Mouse (Mus musculus): ENCODE results near the gene Tbc1d22a. TPM values are rescaled to one million over a fixed set of nuclear protein-coding genes. Genes with fewer than 3 reads are reported as not detected.

Tbc1d22a gene
- polyA plus RNA-seq, 1 experiment from 2014 or later: 8.1 TPM

GRCm38 (mm10) chr15:86375262-86375661 is 161.0 kb downstream of the Tbc1d22a start:
- Histone ChIP-seq H3K9me3 (ENCODE audit: control insufficient read depth, low read length) (no peaks in the 10 kb centered on the region), H3K9ac (ENCODE audit: low read length) (no peak overlapping the region), H3K4me3 (ENCODE audit: low read depth, low read length) (no peak overlapping the region), H3K27me3 (ENCODE audit: control insufficient read depth, insufficient read depth, low read length) (no peaks in the 10 kb centered on the region), H3K4me2 (no peak overlapping the region), H3K36me3 (ENCODE audit: control insufficient read depth, insufficient read depth, low read length) (no peaks in the 10 kb centered on the region), H3K27ac (ENCODE audit: low read depth, low read length) (no peak overlapping the region), H3K4me1 (ENCODE audit: control insufficient read depth, insufficient read depth, low read length) (no peaks in the 10 kb centered on the region)
- 86% methylated on average over 3 of the region's 3 CpGs for WGBS
- ATAC-seq (ENCODE audit: low FRiP score) (no peak), DNase-seq (ENCODE audit: low spot score, missing footprints) (no peak)

- H3K9me3 ChIP-seq (ENCODE audit: control insufficient read depth, low read length): no peaks in the 10 kb centered on the region
- H3K4me2 ChIP-seq: no peak overlapping the region
- no peaks in the 10 kb centered on the region for H3K4me1 ChIP-seq (ENCODE audit: control insufficient read depth, insufficient read depth, low read length)
- ATAC-seq (ENCODE audit: low FRiP score): no peak
- no peak overlapping the region for H3K4me3 ChIP-seq (ENCODE audit: low read depth, low read length)
- no peak overlapping the region for H3K27ac ChIP-seq (ENCODE audit: low read depth, low read length)
- no peaks in the 10 kb centered on the region for H3K36me3 ChIP-seq (ENCODE audit: control insufficient read depth, insufficient read depth, low read length)
- H3K9ac ChIP-seq (ENCODE audit: low read length): no peak overlapping the region
- H3K27me3 ChIP-seq (ENCODE audit: control insufficient read depth, insufficient read depth, low read length): no peaks in the 10 kb centered on the region
- 94% methylated on average over 6 of the region's 6 CpGs for WGBS
- DNase-seq (ENCODE audit: low spot score, missing footprints): no peak
Observed at GRCm38 (mm10) chr15:86375860-86376394, 161.7 kb downstream of the Tbc1d22a start.

DNA sequence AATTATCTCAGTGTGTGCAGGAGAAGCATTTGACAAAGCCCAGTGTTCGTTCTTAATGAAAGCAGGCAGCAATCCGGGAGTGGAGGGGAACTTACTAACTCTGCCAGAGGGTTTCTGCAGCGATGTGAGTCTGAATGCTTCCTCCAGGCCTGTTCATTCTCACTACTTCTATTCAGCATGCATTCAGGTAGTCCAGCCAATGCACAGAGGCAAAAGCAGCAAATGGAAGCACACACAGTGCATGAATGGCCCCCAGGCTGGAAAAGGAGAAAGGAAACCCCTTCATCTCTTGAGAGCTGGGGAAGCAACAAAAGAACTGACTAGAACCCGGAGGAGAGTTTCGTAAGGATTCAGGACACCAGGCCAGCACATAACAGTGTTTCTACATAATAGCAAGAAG is 169.0 kb downstream of the Tbc1d22a start:
- ATAC-seq (ENCODE audit: low FRiP score): no peak
- no peaks in the 10 kb centered on the region for H3K36me3 ChIP-seq (ENCODE audit: control insufficient read depth, insufficient read depth, low read length)
- no peak overlapping the region for H3K4me3 ChIP-seq (ENCODE audit: low read depth, low read length)
- H3K27me3 ChIP-seq (ENCODE audit: control insufficient read depth, insufficient read depth, low read length): no peaks in the 10 kb centered on the region
- H3K27ac ChIP-seq (ENCODE audit: low read depth, low read length): no peak overlapping the region
- DNase-seq (ENCODE audit: low spot score, missing footprints): no peak
- no peak overlapping the region for H3K9ac ChIP-seq (ENCODE audit: low read length)
- H3K4me1 ChIP-seq (ENCODE audit: control insufficient read depth, insufficient read depth, low read length): no peaks in the 10 kb centered on the region
- H3K4me2 ChIP-seq: no peak overlapping the region
- no peaks in the 10 kb centered on the region for H3K9me3 ChIP-seq (ENCODE audit: control insufficient read depth, low read length)
- 72% methylated on average over 5 of the region's 5 CpGs for WGBS

DNA sequence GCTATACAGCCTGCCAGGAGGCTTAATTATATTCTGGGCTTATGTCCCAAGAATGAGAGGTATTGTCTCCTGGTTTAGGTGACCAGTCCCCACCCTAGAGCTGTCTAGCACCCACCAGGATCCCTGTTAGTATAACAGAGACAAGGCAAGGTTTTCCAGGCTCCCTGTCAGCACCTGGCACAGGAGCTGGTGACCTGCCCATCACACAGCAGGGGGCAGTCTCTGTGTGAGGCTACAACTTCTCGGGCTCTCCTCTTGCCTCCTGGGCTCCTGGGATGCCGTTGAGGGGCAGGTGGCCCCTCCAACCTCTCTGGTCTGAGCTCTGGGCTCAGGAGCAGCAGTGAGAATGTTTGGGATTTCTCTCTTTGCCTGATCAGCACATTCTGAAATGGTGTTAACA is 171.2 kb downstream of the Tbc1d22a start:
- Histone ChIP-seq H3K4me1 (ENCODE audit: control insufficient read depth, insufficient read depth, low read length) (no peaks in the 10 kb centered on the region), H3K9ac (ENCODE audit: low read length) (no peak overlapping the region), H3K27me3 (ENCODE audit: control insufficient read depth, insufficient read depth, low read length) (no peaks in the 10 kb centered on the region), H3K27ac (ENCODE audit: low read depth, low read length) (no peak overlapping the region), H3K4me3 (ENCODE audit: low read depth, low read length) (no peak overlapping the region), H3K9me3 (ENCODE audit: control insufficient read depth, low read length) (no peaks in the 10 kb centered on the region), H3K36me3 (ENCODE audit: control insufficient read depth, insufficient read depth, low read length) (no peaks in the 10 kb centered on the region), H3K4me2 (no peak overlapping the region)
- DNase-seq (ENCODE audit: low spot score, missing footprints) (no peak), ATAC-seq (ENCODE audit: low FRiP score) (no peak)
- 57% methylated on average over 2 of the region's 2 CpGs for WGBS

- Histone ChIP-seq H3K4me3 (ENCODE audit: low read depth, low read length) (no peak overlapping the region), H3K36me3 (ENCODE audit: control insufficient read depth, insufficient read depth, low read length) (no peaks in the 10 kb centered on the region), H3K9ac (ENCODE audit: low read length) (no peak overlapping the region), H3K4me1 (ENCODE audit: control insufficient read depth, insufficient read depth, low read length) (no peaks in the 10 kb centered on the region), H3K27ac (ENCODE audit: low read depth, low read length) (no peak overlapping the region), H3K27me3 (ENCODE audit: control insufficient read depth, insufficient read depth, low read length) (no peaks in the 10 kb centered on the region), H3K9me3 (ENCODE audit: control insufficient read depth, low read length) (no peaks in the 10 kb centered on the region), H3K4me2 (no peak overlapping the region)
- WGBS: 88% methylated on average over 8 of the region's 8 CpGs
- DNase-seq (ENCODE audit: low spot score, missing footprints) (no peak), ATAC-seq (ENCODE audit: low FRiP score) (no peak)
Observed at GRCm38 (mm10) chr15:86386325-86386724, 172.1 kb downstream of the Tbc1d22a start.

GRCm38 (mm10) chr15:86388597-86388996 is 174.3 kb downstream of the Tbc1d22a start:
- H3K9me3 ChIP-seq (ENCODE audit: control insufficient read depth, low read length): no peaks in the 10 kb centered on the region
- WGBS: 60% methylated on average over 3 of the region's 3 CpGs
- H3K9ac ChIP-seq (ENCODE audit: low read length): no peak overlapping the region
- H3K4me2 ChIP-seq: no peak overlapping the region
- H3K27ac ChIP-seq (ENCODE audit: low read depth, low read length): no peak overlapping the region
- H3K27me3 ChIP-seq (ENCODE audit: control insufficient read depth, insufficient read depth, low read length): no peaks in the 10 kb centered on the region
- H3K4me3 ChIP-seq (ENCODE audit: low read depth, low read length): no peak overlapping the region
- H3K4me1 ChIP-seq (ENCODE audit: control insufficient read depth, insufficient read depth, low read length): no peaks in the 10 kb centered on the region
- DNase-seq (ENCODE audit: low spot score, missing footprints): no peak
- no peak for ATAC-seq (ENCODE audit: low FRiP score)
- no peaks in the 10 kb centered on the region for H3K36me3 ChIP-seq (ENCODE audit: control insufficient read depth, insufficient read depth, low read length)

- ATAC-seq (ENCODE audit: low FRiP score): no peak
- no peaks in the 10 kb centered on the region for H3K36me3 ChIP-seq (ENCODE audit: control insufficient read depth, insufficient read depth, low read length)
- no peak overlapping the region for H3K4me3 ChIP-seq (ENCODE audit: low read depth, low read length)
- WGBS: 80% methylated on average over 5 of the region's 5 CpGs
- no peaks in the 10 kb centered on the region for H3K4me1 ChIP-seq (ENCODE audit: control insufficient read depth, insufficient read depth, low read length)
- no peak overlapping the region for H3K4me2 ChIP-seq
- no peak for DNase-seq (ENCODE audit: low spot score, missing footprints)
- H3K27ac ChIP-seq (ENCODE audit: low read depth, low read length): no peak overlapping the region
- H3K27me3 ChIP-seq (ENCODE audit: control insufficient read depth, insufficient read depth, low read length): no peaks in the 10 kb centered on the region
- H3K9me3 ChIP-seq (ENCODE audit: control insufficient read depth, low read length): no peaks in the 10 kb centered on the region
- H3K9ac ChIP-seq (ENCODE audit: low read length): no peak overlapping the region
Observed at GRCm38 (mm10) chr15:86404866-86405265, 190.6 kb downstream of the Tbc1d22a start.

DNA sequence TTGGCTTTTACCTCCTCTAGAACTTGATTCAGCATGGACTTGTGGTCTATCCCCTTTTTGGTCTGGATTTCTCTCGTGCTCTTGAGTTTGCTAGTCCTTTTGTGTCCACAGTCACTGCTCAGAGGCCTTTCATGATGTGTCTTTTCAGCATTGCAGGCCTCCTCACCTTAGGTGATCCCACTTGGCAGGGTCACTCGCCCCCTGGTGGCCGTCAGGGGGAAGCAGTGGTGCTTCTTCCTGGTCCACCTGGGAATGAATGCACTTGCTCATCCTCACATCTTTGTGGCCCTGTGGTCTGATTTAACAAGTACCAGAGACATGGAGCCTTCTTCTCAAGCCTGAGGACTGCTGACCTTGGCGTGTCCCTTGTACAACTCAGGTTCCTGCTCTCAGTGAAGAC is 191.3 kb downstream of the Tbc1d22a start:
- DNase-seq (ENCODE audit: low spot score, missing footprints): no peak
- Histone ChIP-seq H3K36me3 (ENCODE audit: control insufficient read depth, insufficient read depth, low read length) (no peaks in the 10 kb centered on the region), H3K4me3 (ENCODE audit: low read depth, low read length) (no peak overlapping the region), H3K4me2 (no peak overlapping the region), H3K9me3 (ENCODE audit: control insufficient read depth, low read length) (no peaks in the 10 kb centered on the region), H3K4me1 (ENCODE audit: control insufficient read depth, insufficient read depth, low read length) (peaks cover under 1% of the 10 kb centered on the region; the same call in 1 of the 2 replicates), H3K27ac (ENCODE audit: low read depth, low read length) (no peak overlapping the region), H3K27me3 (ENCODE audit: control insufficient read depth, insufficient read depth, low read length) (no peaks in the 10 kb centered on the region), H3K9ac (ENCODE audit: low read length) (no peak overlapping the region)
- 19% methylated on average over 4 of the region's 4 CpGs for WGBS
- 0 out of 2 replicates have a peak, but pooled peaks have one; percentile 38 for ATAC-seq (ENCODE audit: low FRiP score)

DNA sequence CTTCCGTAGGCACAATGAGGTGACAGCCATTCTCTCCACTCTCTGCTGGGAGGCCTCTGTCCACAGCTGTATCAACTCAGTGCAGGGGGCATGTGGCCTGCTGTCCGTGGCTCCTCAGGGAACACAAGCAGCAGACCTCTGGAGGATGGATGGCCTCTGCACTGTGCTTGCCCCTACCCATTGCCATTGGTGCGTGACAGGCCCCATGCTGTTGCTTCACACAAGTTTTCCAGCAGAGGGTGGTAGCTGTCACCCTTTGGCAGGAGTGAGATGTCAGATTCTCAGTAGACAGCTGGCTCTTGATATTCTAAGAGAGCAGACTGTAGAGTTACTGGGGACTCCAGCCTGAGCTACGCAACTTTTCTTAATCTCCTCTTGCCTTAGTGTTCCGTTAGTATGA is 195.1 kb downstream of the Tbc1d22a start:
- H3K4me1 ChIP-seq (ENCODE audit: control insufficient read depth, insufficient read depth, low read length): peaks cover 7% of the 10 kb centered on the region
- WGBS: 56% methylated on average over 5 of the region's 5 CpGs
- H3K4me2 ChIP-seq: no peak overlapping the region
- no peak overlapping the region for H3K4me3 ChIP-seq (ENCODE audit: low read depth, low read length)
- DNase-seq (ENCODE audit: low spot score, missing footprints): no peak
- H3K27me3 ChIP-seq (ENCODE audit: control insufficient read depth, insufficient read depth, low read length): no peaks in the 10 kb centered on the region
- ATAC-seq (ENCODE audit: low FRiP score): no peak
- no peaks in the 10 kb centered on the region for H3K36me3 ChIP-seq (ENCODE audit: control insufficient read depth, insufficient read depth, low read length)
- no peak overlapping the region for H3K9ac ChIP-seq (ENCODE audit: low read length)
- H3K27ac ChIP-seq (ENCODE audit: low read depth, low read length): no peak overlapping the region
- no peaks in the 10 kb centered on the region for H3K9me3 ChIP-seq (ENCODE audit: control insufficient read depth, low read length)

Measured in midbrain, embryonic 11.5 days (tissue).